Mouse (Mus musculus) small intestine, adult 2 months (tissue): ENCODE measurements at regions not wholly inside any gene's neighbourhood (a gene's known extent, or its start where the extent isn't known, plus 50 kb on each side); places are given as distances from the start of the nearest gene placed in this dataset.
"Not testable (repeated sequence)": the region's sequence is repeated elsewhere in the genome, so short reads cannot be mapped to it uniquely, and the experiment has no call there.

Experiments used
- H3K27ac ChIP-seq: fragments of 200-500 bp; 2 replicates; pipeline ENCODE4 v1.5.1; 2012; ENCODE audit warnings: low read depth, low read length, control low read depth, inconsistent platforms; ENCODE audit not compliant: insufficient read depth
- H3K27me3 ChIP-seq: fragments of 200-500 bp; 2 replicates; pipeline ENCODE4 v1.6.1; 2012; ENCODE audit warnings: mild to moderate bottlenecking, moderate library complexity, low read length, inconsistent platforms; ENCODE audit not compliant: control insufficient read depth, insufficient read depth
- H3K36me3 ChIP-seq: fragments of 200-500 bp; 2 replicates; pipeline ENCODE4 v1.6.1; 2012; ENCODE audit warnings: mild to moderate bottlenecking, low read length, control low read depth, inconsistent platforms; ENCODE audit not compliant: control insufficient read depth, insufficient read depth
- H3K4me1 ChIP-seq: fragments of 200-500 bp; 2 replicates; pipeline ENCODE4 v1.6.1; 2012; ENCODE audit warnings: low read length, inconsistent platforms, mixed read lengths; ENCODE audit not compliant: control insufficient read depth, insufficient read depth, insufficient read length
- H3K4me3 ChIP-seq: fragments of 200-500 bp; 2 replicates; pipeline ENCODE4 v1.5.1; 2012; ENCODE audit warnings: low read depth, mild to moderate bottlenecking, control low read depth, inconsistent platforms, low read length, moderate library complexity
- CTCF ChIP-seq: fragments of 200-500 bp; IDR thresholded peaks from 2 replicates; pipeline ENCODE4 v1.5.1; 2012; ENCODE audit warnings: low read depth, mild to moderate bottlenecking, control low read depth, inconsistent platforms, low read length, moderate library complexity, mixed read lengths; ENCODE audit not compliant: insufficient replicate concordance, insufficient read length; ENCODE audit errors: extremely low read depth
- POLR2A ChIP-seq: fragments of 200-500 bp; IDR thresholded peaks from 2 replicates; pipeline ENCODE4 v1.6.1; 2012; ENCODE audit warnings: low read depth, mild to moderate bottlenecking, control low read depth, inconsistent platforms, low read length, moderate library complexity
- WGBS: fragments of 180-500 bp; shearing (Covaris S2); methylation state at CpG from one replicate; pipeline ENCODE4 v1.1.7; 2018; 5-methylcytosine and 5-hydroxymethylcytosine counted together

GRCm38 (mm10) chr12:29075096-29075852 is 323.7 kb downstream of the Eipr1 start:
- H3K4me1 ChIP-seq, result no peaks in the 10 kb centered on the region
- no peak overlapping the region for H3K4me3 ChIP-seq
- no peaks in the 10 kb centered on the region for H3K36me3 ChIP-seq
- no peaks in the 10 kb centered on the region for H3K27me3 ChIP-seq
- H3K27ac ChIP-seq, result no peak overlapping the region
- TF ChIP-seq CTCF, result no peak
- no peak for TF ChIP-seq POLR2A
- WGBS, result 50% methylated on average over 10 of the region's 10 CpGs

- 86% methylated on average over 1 of the region's 1 CpGs for WGBS
- H3K27ac ChIP-seq, result no peak overlapping the region
- H3K4me1 ChIP-seq, result no peaks in the 10 kb centered on the region
- H3K36me3 ChIP-seq, result no peaks in the 10 kb centered on the region
- TF ChIP-seq CTCF, result no peak
- no peak for TF ChIP-seq POLR2A
- H3K27me3 ChIP-seq, result no peaks in the 10 kb centered on the region
- no peak overlapping the region for H3K4me3 ChIP-seq
These were observed 325.0 kb downstream of the Eipr1 start for GRCm38 (mm10) chr12:29076606-29077005.

- Histone ChIP-seq H3K4me3 (no peak overlapping the region), H3K36me3 (no peaks in the 10 kb centered on the region), H3K27me3 (no peaks in the 10 kb centered on the region), H3K4me1 (no peaks in the 10 kb centered on the region), H3K27ac (no peak overlapping the region)
- 40% methylated on average over 1 of the region's 1 CpGs for WGBS
- TF ChIP-seq POLR2A (no peak), CTCF (no peak)
These were observed 327.4 kb downstream of the Eipr1 start for GRCm38 (mm10) chr12:29079011-29079410.

GRCm38 (mm10) chr12:29083426-29084221 is 332.0 kb downstream of the Eipr1 start:
- Histone ChIP-seq H3K4me1 (no peaks in the 10 kb centered on the region), H3K27me3 (no peaks in the 10 kb centered on the region), H3K27ac (no peak overlapping the region), H3K36me3 (no peaks in the 10 kb centered on the region), H3K4me3 (no peak overlapping the region)
- TF ChIP-seq CTCF (no peak), POLR2A (no peak)
- WGBS, result 63% methylated on average over 13 of the region's 13 CpGs

GRCm38 (mm10) chr12:29087245-29087644 is 335.6 kb downstream of the Eipr1 start:
- not testable (repeated sequence) for H3K4me3 ChIP-seq, H3K27me3 ChIP-seq, H3K36me3 ChIP-seq, H3K4me1 ChIP-seq, H3K27ac ChIP-seq
- 58% methylated on average over 2 of the region's 2 CpGs for WGBS

- H3K27me3 ChIP-seq, result no peaks in the 10 kb centered on the region
- no peaks in the 10 kb centered on the region for H3K4me1 ChIP-seq
- H3K36me3 ChIP-seq, result no peaks in the 10 kb centered on the region
- no peak overlapping the region for H3K4me3 ChIP-seq
- H3K27ac ChIP-seq, result no peak overlapping the region
- WGBS, result 58% methylated on average over 3 of the region's 3 CpGs
- TF ChIP-seq CTCF (no peak), POLR2A (no peak)
These were observed 338.0 kb downstream of the Eipr1 start for GRCm38 (mm10) chr12:29089634-29090033.

GRCm38 (mm10) chr12:29090451-29090850 is 338.8 kb downstream of the Eipr1 start:
- Histone ChIP-seq H3K27ac (no peak overlapping the region), H3K36me3 (no peaks in the 10 kb centered on the region), H3K4me3 (no peak overlapping the region), H3K27me3 (no peaks in the 10 kb centered on the region), H3K4me1 (no peaks in the 10 kb centered on the region)
- 75% methylated on average over 5 of the region's 5 CpGs for WGBS
- TF ChIP-seq POLR2A (no peak), CTCF (no peak)

- Histone ChIP-seq H3K4me3 (no peak overlapping the region), H3K4me1 (no peaks in the 10 kb centered on the region), H3K36me3 (no peaks in the 10 kb centered on the region), H3K27ac (no peak overlapping the region), H3K27me3 (no peaks in the 10 kb centered on the region)
- 56% methylated on average over 1 of the region's 1 CpGs for WGBS
- TF ChIP-seq POLR2A, result no peak
- TF ChIP-seq CTCF, result no peak
These were observed 343.9 kb downstream of the Eipr1 start for GRCm38 (mm10) chr12:29095406-29096032.
